Mouse (Mus musculus) heart, postnatal 0 days (tissue): ENCODE measurements around the gene Slc29a1. TPM values are rescaled to one million over a fixed set of nuclear protein-coding genes. Genes with fewer than 3 reads are reported as not detected.

Experiments
- ATAC-seq: fragments of 200-750 bp; cut with Nextera tagmentation; 2 replicates; pipeline ENCODE4 v1.8.0; 2017; ENCODE audit warnings: low read depth, moderate number of reproducible peaks, moderate library complexity; ENCODE audit not compliant: insufficient read depth
- DNase-seq: peaks from one replicate; pipeline ENCODE4 v3.0.0-alpha.2; 2016; ENCODE audit warnings: low spot score
- H3K27ac ChIP-seq: fragments of 300-500 bp; sonication (generic); 2 replicates; pipeline ENCODE4 v1.5.1; 2014; ENCODE audit warnings: low read depth, mild to moderate bottlenecking
- H3K27me3 ChIP-seq: fragments of 300-500 bp; sonication (generic); 2 replicates; pipeline ENCODE4 v1.6.1; 2014; ENCODE audit warnings: low read length, mixed read lengths; ENCODE audit not compliant: control insufficient read depth, insufficient read depth
- H3K36me3 ChIP-seq: fragments of 300-500 bp; sonication (generic); replicated peaks from 2 replicates; pipeline ENCODE4 v1.6.1; 2014; ENCODE audit warnings: low read length, mixed read lengths; ENCODE audit not compliant: control insufficient read depth, insufficient read depth
- H3K4me1 ChIP-seq: fragments of 300-500 bp; sonication (generic); 2 replicates; pipeline ENCODE4 v1.6.1; 2014; ENCODE audit warnings: antibody characterized with exemption; ENCODE audit not compliant: control insufficient read depth, insufficient read depth
- H3K4me2 ChIP-seq: fragments of 300-500 bp; sonication (generic); 2 replicates; pipeline ENCODE4 v1.6.1; 2014; ENCODE audit warnings: low read depth, mild to moderate bottlenecking, low read length, moderate library complexity
- H3K4me3 ChIP-seq: fragments of 300-500 bp; sonication (generic); 2 replicates; pipeline ENCODE4 v1.5.1; 2014; ENCODE audit warnings: low read depth, low read length
- H3K9ac ChIP-seq: fragments of 300-500 bp; sonication (generic); replicated peaks from 2 replicates; pipeline ENCODE4 v1.6.1; 2014; ENCODE audit warnings: low read depth, low read length, mixed read lengths
- H3K9me3 ChIP-seq: fragments of 300-500 bp; sonication (generic); replicated peaks from 2 replicates; pipeline ENCODE4 v1.6.1; 2016; ENCODE audit warnings: low read length; ENCODE audit not compliant: control insufficient read depth
- CTCF ChIP-seq: IDR thresholded peaks from 2 replicates; pipeline ENCODE4 v1.5.1; 2016; ENCODE audit warnings: antibody characterized with exemption, control low read depth, low read depth
- EP300 ChIP-seq: IDR thresholded peaks from 2 replicates; pipeline ENCODE4 v1.6.1; 2016; ENCODE audit warnings: antibody characterized with exemption, low read depth
- WGBS: fragments of 180-500 bp; shearing (Covaris S2); extraction: QIAGEN DNeasy Blood & Tissue Kit; methylation state at CpG from one replicate; pipeline ENCODE4 v1.1.7; 2014; 5-methylcytosine and 5-hydroxymethylcytosine counted together
- polyA plus RNA-seq: library from polyadenylated mRNA; unstranded; fragments of >200 nt; fragmentation: Nextera tagmentation; extraction: Ambion mirVana; gene quantifications from 2 replicates; pipeline ENCODE4 v1.2.1, GENCODE M21; 2015
- total RNA-seq: library from RNA; depleted of rRNA; stranded (reverse); fragments of >200 nt; gene quantifications from 2 replicates; pipeline ENCODE4 v1.2.3, GENCODE M21; 2014; ENCODE audit warnings: low replicate concordance

Slc29a1 gene
- total and polyA plus RNA-seq, 2 experiments from 2014 or later, result 107 to 236 TPM

GRCm38 (mm10) chr17:45556514-45557245, 42.7 kb downstream of the Slc29a1 start:
- H3K27ac ChIP-seq, result no peak overlapping the region
- H3K4me1 ChIP-seq, result peaks cover 5% of the 10 kb centered on the region; the same call in 1 of the 2 replicates
- H3K9ac ChIP-seq, result no peak overlapping the region
- no peak for ATAC-seq
- H3K36me3 ChIP-seq, result no peaks in the 10 kb centered on the region
- WGBS, result 64% methylated on average over 3 of the region's 3 CpGs
- no peak for TF ChIP-seq CTCF
- TF ChIP-seq EP300, result no peak
- H3K4me2 ChIP-seq, result peak overlapping the region; percentile 93
- DNase-seq, result no peak
- H3K9me3 ChIP-seq, result no peaks in the 10 kb centered on the region
- H3K27me3 ChIP-seq, result peaks cover 11% of the 10 kb centered on the region
- H3K4me3 ChIP-seq, result peak overlapping the region; percentile 71

GRCm38 (mm10) chr17:45556107-45556489, 43.3 kb downstream of the Slc29a1 start:
- Histone ChIP-seq H3K9ac (peak overlapping the region; percentile 51), H3K9me3 (no peaks in the 10 kb centered on the region), H3K27ac (no peak overlapping the region), H3K4me2 (peak overlapping the region; percentile 93), H3K36me3 (no peaks in the 10 kb centered on the region), H3K4me1 (peaks cover 5% of the 10 kb centered on the region; the same call in 1 of the 2 replicates), H3K4me3 (peak overlapping the region; percentile 71), H3K27me3 (peaks cover 17% of the 10 kb centered on the region)
- TF ChIP-seq EP300, result no peak
- no peak for TF ChIP-seq CTCF
- DNase-seq (no peak), ATAC-seq (no peak)
- WGBS, result 2% methylated on average over 14 of the region's 14 CpGs

- no peak for TF ChIP-seq EP300
- TF ChIP-seq CTCF, result no peak
- Histone ChIP-seq H3K4me3 (peak within 1 kb of the TSS; percentile 71), H3K27me3 (peaks cover 22% of the 10 kb centered on the region), H3K36me3 (no peaks in the 10 kb centered on the region), H3K9ac (peak within 1 kb of the TSS; percentile 51), H3K4me1 (peaks cover 5% of the 10 kb centered on the region; the same call in 1 of the 2 replicates), H3K27ac (peak within 1 kb of the TSS; percentile 32; the same call in 1 of the 2 replicates), H3K9me3 (no peaks in the 10 kb centered on the region), H3K4me2 (peak within 1 kb of the TSS; percentile 93)
- ATAC-seq (peak; percentile 87), DNase-seq (peak; percentile 90)
- 2% methylated on average over 42 of the region's 45 CpGs for WGBS
Measured at GRCm38 (mm10) chr17:45555452-45556106, 43.8 kb downstream of the Slc29a1 start, which contains the start of gene Nfkbie. Gene Nfkbie (plus strand): TSS chr17:45555703.

GRCm38 (mm10) chr17:45554420-45554819, 45.0 kb downstream of the Slc29a1 start:
- WGBS, result 32% methylated on average over 1 of the region's 1 CpGs
- Histone ChIP-seq H3K36me3 (no peaks in the 10 kb centered on the region), H3K4me2 (no peak overlapping the region), H3K27me3 (peaks cover 32% of the 10 kb centered on the region), H3K4me1 (peaks cover 9% of the 10 kb centered on the region; the same call in 1 of the 2 replicates), H3K9ac (no peak overlapping the region), H3K4me3 (no peak overlapping the region), H3K9me3 (no peaks in the 10 kb centered on the region), H3K27ac (no peak overlapping the region)
- ATAC-seq (no peak), DNase-seq (no peak)
- no peak for TF ChIP-seq CTCF
- TF ChIP-seq EP300, result no peak

- Histone ChIP-seq H3K4me1 (peaks cover 16% of the 10 kb centered on the region; the same call in 1 of the 2 replicates), H3K27me3 (peaks cover 46% of the 10 kb centered on the region)
- no peak for ATAC-seq
Measured at GRCm38 (mm10) chr17:45553065-45553464, 46.3 kb downstream of the Slc29a1 start.

More at GRCm38 (mm10) chr17:45553065-45553464, 46.3 kb downstream of the Slc29a1 start:
- no peak for TF ChIP-seq CTCF
- no peaks in the 10 kb centered on the region for H3K9me3 ChIP-seq
- no peak overlapping the region for H3K4me2 ChIP-seq
- H3K36me3 ChIP-seq, result no peaks in the 10 kb centered on the region
- 68% methylated on average over 3 of the region's 3 CpGs for WGBS
- H3K27ac ChIP-seq, result no peak overlapping the region
- H3K4me3 ChIP-seq, result no peak overlapping the region
- DNase-seq, result no peak
- H3K9ac ChIP-seq, result no peak overlapping the region
